Mouse (Mus musculus): Measurements from ENCODE around the gene Capn1. TPM values are rescaled to one million over a fixed set of nuclear protein-coding genes. Genes with fewer than 3 reads are reported as not detected.

The Capn1 gene
- polyA plus RNA-seq, 1 experiment = 21.8 TPM

DNA sequence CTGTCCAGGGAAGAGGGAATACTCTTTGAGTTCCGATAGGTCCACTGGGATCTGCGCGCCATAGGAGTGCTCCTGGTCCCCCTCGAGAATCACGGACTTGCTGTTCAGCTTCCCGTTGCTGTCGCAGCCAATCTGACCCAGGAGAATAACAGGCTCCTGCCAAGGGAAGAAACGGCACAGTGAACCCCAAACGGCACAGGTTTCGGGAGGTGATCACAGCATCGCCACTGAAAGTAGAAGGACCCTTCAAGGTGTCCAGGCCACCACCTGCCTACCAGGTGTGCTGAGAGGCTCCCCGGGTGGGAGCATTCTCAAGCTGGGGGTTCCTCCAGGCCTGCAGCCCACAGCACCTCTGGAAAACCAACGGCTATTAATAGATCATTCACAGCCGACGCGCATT is 64.1 kb downstream of the Capn1 start:
- no peak overlapping the region for H3K9ac ChIP-seq (ENCODE audit: low read depth, poor library complexity, severe bottlenecking)
- H3K27ac ChIP-seq (ENCODE audit: insufficient read depth, low read length) = no peak overlapping the region
- no peaks in the 10 kb centered on the region for H3K4me1 ChIP-seq (ENCODE audit: control insufficient read depth, insufficient read depth, low read length)
- no peaks in the 10 kb centered on the region for H3K9me3 ChIP-seq (replicated peaks; ENCODE audit: control insufficient read depth, insufficient read depth, low read length, poor library complexity, severe bottlenecking)
- H3K27me3 ChIP-seq (ENCODE audit: control insufficient read depth, insufficient read depth, low read length, poor library complexity, severe bottlenecking) = no peaks in the 10 kb centered on the region
- H3K36me3 ChIP-seq (ENCODE audit: control insufficient read depth, insufficient read depth, low read length, poor library complexity, severe bottlenecking) = peaks cover 72% of the 10 kb centered on the region
- no peak overlapping the region for H3K4me3 ChIP-seq (ENCODE audit: low read depth, low read length)
- TF ChIP-seq EP300 (IDR thresholded peaks at IDR 0.05; ENCODE audit: insufficient read depth, low read depth, low read length) (no peak), CTCF (IDR thresholded peaks at IDR 0.05; ENCODE audit: low read depth, low read length) (no peak), POLR2A (IDR thresholded peaks at IDR 0.05; ENCODE audit: insufficient read depth, low read length) (no peak)

DNA sequence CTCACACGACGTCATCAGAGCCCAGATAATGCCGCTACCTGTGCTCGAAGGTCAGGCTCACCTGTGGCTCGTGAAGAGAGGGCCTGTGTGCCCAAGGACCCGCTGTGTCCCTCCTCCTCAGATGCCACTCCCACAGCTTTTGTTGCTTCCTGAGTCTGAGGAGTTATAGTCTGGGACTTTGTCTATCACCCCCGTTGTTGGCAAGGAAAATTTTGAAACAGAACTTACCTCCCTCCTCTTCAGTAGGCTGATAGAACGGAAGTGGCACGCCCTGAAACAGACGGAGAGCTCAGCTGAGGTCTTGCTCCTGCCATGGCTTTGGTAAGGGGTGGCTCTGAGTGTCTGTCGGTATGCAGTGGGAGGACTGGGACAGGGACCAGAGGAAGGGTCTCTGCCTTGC is 65.5 kb downstream of the Capn1 start:
- H3K36me3 ChIP-seq (ENCODE audit: control insufficient read depth, insufficient read depth, low read length, poor library complexity, severe bottlenecking) = peaks cover 73% of the 10 kb centered on the region

DNA sequence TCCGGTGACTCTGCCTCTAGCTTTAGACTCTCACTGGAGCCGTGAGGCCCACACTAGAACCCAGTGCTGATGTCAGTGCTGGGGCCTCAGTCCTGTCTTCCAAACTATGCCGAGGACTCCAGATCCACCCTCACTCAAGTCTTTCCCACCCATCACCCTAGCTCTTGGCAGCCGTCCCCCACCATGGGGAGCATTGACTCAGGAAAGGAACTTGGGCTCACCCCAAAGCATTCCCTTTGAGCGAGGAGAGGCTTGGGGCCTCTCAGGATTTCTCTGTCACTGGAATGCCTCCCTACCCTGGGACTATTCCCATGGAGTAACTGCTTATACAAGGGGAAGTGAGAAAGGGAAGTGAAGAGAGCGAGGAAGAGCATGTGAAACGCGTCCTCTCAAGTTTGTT is 69.8 kb downstream of the Capn1 start:
- no peak overlapping the region for H3K27ac ChIP-seq (ENCODE audit: insufficient read depth, low read length)
- no peak for TF ChIP-seq CTCF (IDR thresholded peaks at IDR 0.05; ENCODE audit: low read depth, low read length)
- no peak for TF ChIP-seq EP300 (IDR thresholded peaks at IDR 0.05; ENCODE audit: insufficient read depth, low read depth, low read length)
- TF ChIP-seq POLR2A (IDR thresholded peaks at IDR 0.05; ENCODE audit: insufficient read depth, low read length) = no peak
- peaks cover 53% of the 10 kb centered on the region for H3K36me3 ChIP-seq (ENCODE audit: control insufficient read depth, insufficient read depth, low read length, poor library complexity, severe bottlenecking)
- no peaks in the 10 kb centered on the region for H3K27me3 ChIP-seq (ENCODE audit: control insufficient read depth, insufficient read depth, low read length, poor library complexity, severe bottlenecking)
- H3K9me3 ChIP-seq (replicated peaks; ENCODE audit: control insufficient read depth, insufficient read depth, low read length, poor library complexity, severe bottlenecking) = no peaks in the 10 kb centered on the region
- no peaks in the 10 kb centered on the region for H3K4me1 ChIP-seq (ENCODE audit: control insufficient read depth, insufficient read depth, low read length)
- no peak overlapping the region for H3K9ac ChIP-seq (ENCODE audit: low read depth, poor library complexity, severe bottlenecking)
- no peak overlapping the region for H3K4me3 ChIP-seq (ENCODE audit: low read depth, low read length)

More for the DNA sequence above, 65.5 kb downstream of the Capn1 start:
- TF ChIP-seq EP300 (IDR thresholded peaks at IDR 0.05; ENCODE audit: insufficient read depth, low read depth, low read length) = no peak
- no peak for TF ChIP-seq POLR2A (IDR thresholded peaks at IDR 0.05; ENCODE audit: insufficient read depth, low read length)
- no peak for TF ChIP-seq CTCF (IDR thresholded peaks at IDR 0.05; ENCODE audit: low read depth, low read length)
- Histone ChIP-seq H3K27me3 (ENCODE audit: control insufficient read depth, insufficient read depth, low read length, poor library complexity, severe bottlenecking) (no peaks in the 10 kb centered on the region), H3K9me3 (replicated peaks; ENCODE audit: control insufficient read depth, insufficient read depth, low read length, poor library complexity, severe bottlenecking) (no peaks in the 10 kb centered on the region), H3K27ac (ENCODE audit: insufficient read depth, low read length) (no peak overlapping the region), H3K4me3 (ENCODE audit: low read depth, low read length) (no peak overlapping the region), H3K4me1 (ENCODE audit: control insufficient read depth, insufficient read depth, low read length) (no peaks in the 10 kb centered on the region), H3K9ac (ENCODE audit: low read depth, poor library complexity, severe bottlenecking) (no peak overlapping the region)

DNA sequence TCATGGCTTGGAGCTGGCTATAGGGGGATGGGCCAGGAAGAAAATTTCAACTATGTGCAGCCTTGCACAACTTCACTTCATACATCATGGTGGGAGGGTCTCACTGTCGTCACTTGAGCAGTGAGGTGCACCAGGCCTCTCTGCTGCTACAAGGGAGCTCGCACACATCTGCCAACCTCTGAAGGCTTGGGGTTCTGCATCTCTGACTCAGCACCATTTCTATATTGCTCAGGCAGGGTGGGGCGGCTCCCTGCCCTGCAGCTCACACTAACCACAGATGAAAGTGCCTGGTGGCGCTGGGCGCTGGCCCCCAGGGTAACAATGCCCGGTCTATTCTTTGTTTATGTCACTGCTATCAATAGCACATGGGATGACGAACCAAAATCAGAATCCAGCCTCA is 70.7 kb downstream of the Capn1 start:
- Histone ChIP-seq H3K9ac (ENCODE audit: low read depth, poor library complexity, severe bottlenecking) (no peak overlapping the region), H3K36me3 (ENCODE audit: control insufficient read depth, insufficient read depth, low read length, poor library complexity, severe bottlenecking) (peaks cover 45% of the 10 kb centered on the region), H3K27me3 (ENCODE audit: control insufficient read depth, insufficient read depth, low read length, poor library complexity, severe bottlenecking) (no peaks in the 10 kb centered on the region), H3K4me1 (ENCODE audit: control insufficient read depth, insufficient read depth, low read length) (no peaks in the 10 kb centered on the region), H3K27ac (ENCODE audit: insufficient read depth, low read length) (no peak overlapping the region), H3K4me3 (ENCODE audit: low read depth, low read length) (no peak overlapping the region), H3K9me3 (replicated peaks; ENCODE audit: control insufficient read depth, insufficient read depth, low read length, poor library complexity, severe bottlenecking) (no peaks in the 10 kb centered on the region)
- TF ChIP-seq CTCF (IDR thresholded peaks at IDR 0.05; ENCODE audit: low read depth, low read length) (no peak), EP300 (IDR thresholded peaks at IDR 0.05; ENCODE audit: insufficient read depth, low read depth, low read length) (no peak), POLR2A (IDR thresholded peaks at IDR 0.05; ENCODE audit: insufficient read depth, low read length) (no peak)

DNA sequence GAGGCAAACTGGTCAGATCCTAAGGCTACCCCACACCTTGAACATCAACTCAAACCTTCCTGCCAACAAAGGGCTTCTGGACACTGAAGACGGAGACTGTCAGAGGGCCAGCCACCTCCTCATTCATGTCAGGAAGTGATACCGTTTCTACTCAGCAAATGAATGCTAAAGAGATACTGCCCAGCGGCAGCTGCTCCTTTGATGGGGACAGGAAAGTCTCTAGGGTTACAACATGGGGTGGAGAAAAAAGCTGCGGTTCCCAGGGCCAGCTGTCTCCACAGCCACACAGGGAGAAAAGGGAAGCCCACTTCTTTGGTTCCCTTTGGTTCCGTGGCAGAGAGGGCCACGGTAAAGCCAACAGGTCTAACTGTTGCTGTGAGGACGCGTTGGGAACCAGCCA is 71.6 kb downstream of the Capn1 start:
- Histone ChIP-seq H3K9ac (ENCODE audit: low read depth, poor library complexity, severe bottlenecking) (no peak overlapping the region), H3K36me3 (ENCODE audit: control insufficient read depth, insufficient read depth, low read length, poor library complexity, severe bottlenecking) (peaks cover 40% of the 10 kb centered on the region), H3K4me3 (ENCODE audit: low read depth, low read length) (no peak overlapping the region), H3K27ac (ENCODE audit: insufficient read depth, low read length) (no peak overlapping the region), H3K9me3 (replicated peaks; ENCODE audit: control insufficient read depth, insufficient read depth, low read length, poor library complexity, severe bottlenecking) (no peaks in the 10 kb centered on the region), H3K4me1 (ENCODE audit: control insufficient read depth, insufficient read depth, low read length) (no peaks in the 10 kb centered on the region), H3K27me3 (ENCODE audit: control insufficient read depth, insufficient read depth, low read length, poor library complexity, severe bottlenecking) (no peaks in the 10 kb centered on the region)
- TF ChIP-seq POLR2A (IDR thresholded peaks at IDR 0.05; ENCODE audit: insufficient read depth, low read length) (no peak), CTCF (IDR thresholded peaks at IDR 0.05; ENCODE audit: low read depth, low read length) (no peak), EP300 (IDR thresholded peaks at IDR 0.05; ENCODE audit: insufficient read depth, low read depth, low read length) (no peak)

DNA sequence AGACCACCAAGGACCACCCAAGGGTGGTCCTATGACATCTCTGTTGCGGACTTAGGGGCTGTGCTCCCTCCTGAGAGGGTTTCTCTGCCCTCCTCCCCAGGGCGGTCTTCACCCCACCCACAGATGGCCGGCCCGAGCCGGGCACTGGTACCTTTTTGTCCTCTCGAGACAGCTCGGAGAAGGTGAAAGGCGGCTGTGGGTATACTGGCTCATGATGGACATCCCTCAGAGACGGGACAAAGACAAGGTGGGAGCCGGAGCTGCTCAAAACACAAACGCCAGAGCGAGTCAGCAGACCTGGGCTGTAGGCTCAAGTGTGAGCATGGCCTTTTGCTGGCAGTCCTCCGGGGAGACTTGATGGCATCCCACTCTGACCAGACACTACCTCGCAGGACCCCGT is 72.3 kb downstream of the Capn1 start:
- H3K9ac ChIP-seq (ENCODE audit: low read depth, poor library complexity, severe bottlenecking) = no peak overlapping the region
- TF ChIP-seq EP300 (IDR thresholded peaks at IDR 0.05; ENCODE audit: insufficient read depth, low read depth, low read length) = no peak
- no peak for TF ChIP-seq CTCF (IDR thresholded peaks at IDR 0.05; ENCODE audit: low read depth, low read length)
- no peak for TF ChIP-seq POLR2A (IDR thresholded peaks at IDR 0.05; ENCODE audit: insufficient read depth, low read length)

More for the DNA sequence above, 72.3 kb downstream of the Capn1 start:
- Histone ChIP-seq H3K27ac (ENCODE audit: insufficient read depth, low read length) (no peak overlapping the region), H3K4me1 (ENCODE audit: control insufficient read depth, insufficient read depth, low read length) (no peaks in the 10 kb centered on the region), H3K4me3 (ENCODE audit: low read depth, low read length) (no peak overlapping the region), H3K27me3 (ENCODE audit: control insufficient read depth, insufficient read depth, low read length, poor library complexity, severe bottlenecking) (no peaks in the 10 kb centered on the region), H3K9me3 (replicated peaks; ENCODE audit: control insufficient read depth, insufficient read depth, low read length, poor library complexity, severe bottlenecking) (no peaks in the 10 kb centered on the region), H3K36me3 (ENCODE audit: control insufficient read depth, insufficient read depth, low read length, poor library complexity, severe bottlenecking) (peaks cover 34% of the 10 kb centered on the region)
